Mouse (Mus musculus): ENCODE data around the gene Parp6. TPM values are rescaled to one million over a fixed set of nuclear protein-coding genes. Genes with fewer than 3 reads are reported as not detected.

Gene Parp6
- total and polyA plus RNA-seq, 3 experiments: 4.4 to 5.7 (median 4.6) TPM

DNA sequence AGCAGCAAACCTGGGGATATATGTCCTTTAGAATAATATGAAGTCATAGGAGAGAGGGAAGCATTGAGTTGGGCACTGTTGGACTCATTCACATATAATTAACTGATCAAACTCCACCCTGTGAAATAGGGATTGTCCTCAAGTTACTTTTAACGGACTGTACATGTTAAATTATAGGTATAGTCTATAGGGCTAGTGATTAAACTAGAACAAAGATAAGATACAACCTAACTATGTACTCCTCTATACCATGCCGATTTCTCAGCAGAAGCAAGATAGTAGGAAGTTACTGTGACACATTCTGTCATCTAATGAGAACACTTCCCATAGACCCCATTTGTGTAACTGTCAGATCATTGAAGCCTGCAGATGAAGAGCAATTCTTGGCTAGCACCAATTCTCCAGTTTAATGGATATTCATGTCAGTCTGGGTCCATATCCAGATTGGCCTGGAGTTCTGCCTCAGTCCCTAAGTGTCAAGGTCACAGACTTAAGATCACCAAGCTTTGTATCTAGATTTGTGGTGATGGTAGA, 37.4 kb downstream of the Parp6 start:
- Histone ChIP-seq H3K9ac (ENCODE audit: insufficient read depth, low read depth) (no peak overlapping the region), H3K27me3 (replicated peaks) (no peaks in the 10 kb centered on the region), H3K36me3 (replicated peaks in 1 of 2; ENCODE audit: control insufficient read depth in 1 of 2, insufficient read depth in 1 of 2, low read length in 1 of 2) (peaks cover 3 to 16% of the 10 kb centered on the region in 2 experiments), H3K27ac (ENCODE audit: insufficient read depth, low read depth) (no peak overlapping the region), H3K4me2 (ENCODE audit: insufficient read depth, low read depth, poor library complexity, severe bottlenecking) (no peak overlapping the region), H3K79me2 (replicated peaks; ENCODE audit: control insufficient read depth, extremely low read depth, insufficient read depth, poor library complexity, severe bottlenecking) (peaks cover 27% of the 10 kb centered on the region), H3K4me3 (replicated peaks in 1 of 3; ENCODE audit: low read depth in 2 of 3, low read length in 2 of 3, poor library complexity in 1 of 3) (no peak overlapping the region), H3K4me1 (ENCODE audit: control insufficient read depth in 1 of 2, insufficient read depth in 2 of 2) (peaks cover 0 to 20% of the 10 kb centered on the region in 2 experiments; a peak in 2 of 4 replicates), H3K9me3 (replicated peaks; ENCODE audit: low read length) (no peaks in the 10 kb centered on the region)
- DNase-seq (ENCODE audit: extremely low read depth): no peak
- in situ Hi-C loops (cut with MboI; ENCODE audit: low pct_ligation_motif_present, low pct_unique_long_range_greater_than_20kb, low sequenced_read_pairs) (no loop called here), dilution Hi-C loops (cut with MboI; ENCODE audit: extremely low pct_ligation_motif_present, extremely low pct_unique_long_range_greater_than_20kb, low sequenced_read_pairs) (no loop called here)
- no peak for TF ChIP-seq KAT2A (IDR thresholded peaks at IDR 0.05; ENCODE audit: insufficient replicate concordance, low read length)
- no peak for TF ChIP-seq MXI1 (IDR thresholded peaks at IDR 0.05; ENCODE audit: low read depth, low read length)
- no peak for TF ChIP-seq PAX5 (IDR thresholded peaks at IDR 0.05; ENCODE audit: low read length)
- TF ChIP-seq NRF1 (IDR thresholded peaks at IDR 0.05; ENCODE audit: low read depth, low read length): no peak
- TF ChIP-seq USF2 (conservative IDR thresholded peaks at IDR 0.05; ENCODE audit: low read depth, low read length): no peak
- no peak for TF ChIP-seq ZC3H11A (IDR thresholded peaks at IDR 0.05; ENCODE audit: low read depth, low read length)
- no peak for TF ChIP-seq CHD1 (IDR thresholded peaks at IDR 0.05; ENCODE audit: low read depth, low read length)
- no peak for TF ChIP-seq USF1 (IDR thresholded peaks at IDR 0.05; ENCODE audit: low read depth, low read length)
- no peak for TF ChIP-seq ZMIZ1 (IDR thresholded peaks at IDR 0.05; ENCODE audit: low read depth, low read length)
- TF ChIP-seq MAZ (IDR thresholded peaks at IDR 0.05; ENCODE audit: low read depth, low read length): no peak

DNA sequence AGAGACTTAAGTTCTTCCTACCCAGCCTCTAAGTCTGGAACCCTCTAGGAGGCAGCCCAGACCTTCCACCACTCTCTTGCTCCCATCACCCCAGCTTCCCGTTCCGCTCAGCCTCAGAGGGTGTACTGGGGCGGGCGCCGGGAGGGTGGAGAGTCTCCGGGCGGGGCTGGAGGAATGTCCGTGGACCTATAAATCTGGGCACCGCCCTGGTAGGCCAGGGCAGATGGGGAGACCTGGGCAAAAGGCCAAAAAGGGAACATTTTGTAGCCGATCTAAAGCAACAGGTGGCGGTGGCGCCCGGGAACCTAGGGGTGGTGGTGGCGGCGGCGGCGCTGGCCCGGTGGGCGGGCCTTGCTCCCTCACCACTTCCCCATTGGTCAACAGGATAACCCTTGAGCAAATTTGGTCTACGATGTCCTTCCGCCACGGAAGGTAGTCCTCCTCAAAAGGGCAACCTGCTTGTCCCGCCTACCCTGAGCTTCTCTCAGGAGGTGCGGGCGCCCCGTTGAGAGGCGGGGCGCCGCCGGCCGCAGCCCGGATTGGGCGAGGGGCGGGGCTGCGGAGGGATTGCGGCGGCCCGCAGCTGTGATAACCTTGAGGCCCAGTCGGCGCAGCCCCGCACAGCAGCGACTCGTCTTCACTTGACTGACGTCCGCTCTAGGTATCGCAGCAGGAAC, 39.0 kb downstream of the Parp6 start, which contains the start of gene Pkm:
TSS of gene Pkm (plus strand) at position 411 of the 677 bp plus-strand sequence.
- dilution Hi-C loops (cut with MboI; ENCODE audit: extremely low pct_ligation_motif_present, extremely low pct_unique_long_range_greater_than_20kb, low sequenced_read_pairs) (no loop called here), in situ Hi-C loops (cut with MboI; ENCODE audit: low pct_ligation_motif_present, low pct_unique_long_range_greater_than_20kb, low sequenced_read_pairs) (no loop called here)
- H3K9me3 ChIP-seq (replicated peaks; ENCODE audit: low read length): no peaks in the 10 kb centered on the region
- peak within 1 kb of the TSS; percentile 82 for H3K27ac ChIP-seq (ENCODE audit: insufficient read depth, low read depth)
- H3K36me3 ChIP-seq (replicated peaks in 1 of 2; ENCODE audit: control insufficient read depth in 1 of 2, insufficient read depth in 1 of 2, low read length in 1 of 2): peaks cover 4 to 21% of the 10 kb centered on the region in 2 experiments
- peak within 1 kb of the TSS; percentile 83 for H3K9ac ChIP-seq (ENCODE audit: insufficient read depth, low read depth)
- peak within 1 kb of the TSS; percentile 81 to 98 (median 88) for H3K4me3 ChIP-seq (replicated peaks in 1 of 3; ENCODE audit: low read depth in 2 of 3, low read length in 2 of 3, poor library complexity in 1 of 3)
- H3K4me1 ChIP-seq (ENCODE audit: control insufficient read depth in 1 of 2, insufficient read depth in 2 of 2): peaks cover 3 to 34% of the 10 kb centered on the region in 2 experiments; a peak in 3 of 4 replicates
- no peaks in the 10 kb centered on the region for H3K27me3 ChIP-seq (replicated peaks)
- DNase-seq (ENCODE audit: extremely low read depth): peak; percentile 99
- peaks cover 43% of the 10 kb centered on the region for H3K79me2 ChIP-seq (replicated peaks; ENCODE audit: control insufficient read depth, extremely low read depth, insufficient read depth, poor library complexity, severe bottlenecking)
- peak within 1 kb of the TSS; percentile 96; the same call in 1 of the 2 replicates for H3K4me2 ChIP-seq (ENCODE audit: insufficient read depth, low read depth, poor library complexity, severe bottlenecking)
- TF ChIP-seq IRF4 (IDR thresholded peaks at IDR 0.05; ENCODE audit: low read depth, low read length) (peak; percentile 67; the same call in 1 of the 2 replicates), CHD1 (IDR thresholded peaks at IDR 0.05; ENCODE audit: low read depth, low read length) (no peak), CHD2 (IDR thresholded peaks at IDR 0.05; ENCODE audit: low read length) (peak; percentile 89), UBTF (IDR thresholded peaks at IDR 0.05; ENCODE audit: low read depth, low read length) (peak; percentile 85), EP300 (IDR thresholded peaks at IDR 0.05; ENCODE audit: low read length) (no peak), ZKSCAN1 (IDR thresholded peaks at IDR 0.05; ENCODE audit: borderline replicate concordance, low read depth, low read length) (no peak), GABPA (IDR thresholded peaks at IDR 0.05; ENCODE audit: insufficient replicate concordance, low read depth, low read length) (no peak), TBP (conservative IDR thresholded peaks at IDR 0.05; ENCODE audit: low read depth, low read length) (peak; percentile 96), E2F4 (IDR thresholded peaks at IDR 0.05; ENCODE audit: insufficient replicate concordance, low read depth, low read length) (0 out of 2 replicates have a peak, but pooled peaks have one; percentile 41), ELF1 (IDR thresholded peaks at IDR 0.05; ENCODE audit: low read depth, low read length) (peak; percentile 78), MAX (IDR thresholded peaks at IDR 0.05; ENCODE audit: low read length) (no peak), JUN (IDR thresholded peaks at IDR 0.05; ENCODE audit: insufficient read depth, low read depth, low read length) (no peak), MAZ (IDR thresholded peaks at IDR 0.05; ENCODE audit: low read depth, low read length) (peak; percentile 74), PAX5 (IDR thresholded peaks at IDR 0.05; ENCODE audit: low read length) (no peak), ZMIZ1 (IDR thresholded peaks at IDR 0.05; ENCODE audit: low read depth, low read length) (peak; percentile 99), MEF2A (IDR thresholded peaks at IDR 0.05; ENCODE audit: borderline replicate concordance, low read depth, low read length) (peak; percentile 85), ZC3H11A (IDR thresholded peaks at IDR 0.05; ENCODE audit: low read depth, low read length) (no peak), POLR2A (IDR thresholded peaks at IDR 0.05; ENCODE audit: low read depth, low read length) (peak; percentile 97), MXI1 (IDR thresholded peaks at IDR 0.05; ENCODE audit: low read depth, low read length) (peak; percentile 26; the same call in 1 of the 2 replicates), CTCF (conservative IDR thresholded peaks at IDR 0.05 in 1 of 2, IDR thresholded peaks at IDR 0.05 in 1 of 2; ENCODE audit: low read depth in 2 of 2, low read length in 2 of 2) (peak in 1 of 2 experiments; percentile 35; a peak in 2 of 4 replicates), MYC (IDR thresholded peaks at IDR 0.05; ENCODE audit: low read depth, low read length) (peak; percentile 69), USF1 (IDR thresholded peaks at IDR 0.05; ENCODE audit: low read depth, low read length) (no peak), MAFK (IDR thresholded peaks at IDR 0.05; ENCODE audit: insufficient replicate concordance, low read length) (no peak), NELFE (IDR thresholded peaks at IDR 0.05; ENCODE audit: low read depth, low read length) (peak; percentile 99), NRF1 (IDR thresholded peaks at IDR 0.05; ENCODE audit: low read depth, low read length) (peak; percentile 50; the same call in 1 of the 2 replicates), ETS1 (conservative IDR thresholded peaks at IDR 0.05; ENCODE audit: low read depth, low read length) (no peak), KAT2A (IDR thresholded peaks at IDR 0.05; ENCODE audit: insufficient replicate concordance, low read length) (peak; percentile 96), SMC3 (IDR thresholded peaks at IDR 0.05; ENCODE audit: low read depth, low read length) (no peak)

All from CH12.LX (cell line).